Mouse (Mus musculus) T-helper 17 cell (primary cell): ENCODE data around the gene Mrps17.

Source experiments
- in situ Hi-C, 2 experiments: fragments of 300-600 bp; cut with MboI, MseI; formaldehyde crosslinking; loops; 1 replicate in 1 of 2; 2 replicates in 1 of 2; pipeline ENCODE4 v1.15.1; 2025; ENCODE audit warnings: high pct_unique_total_duplicates in 2 of 2

Gene Mrps17

DNA sequence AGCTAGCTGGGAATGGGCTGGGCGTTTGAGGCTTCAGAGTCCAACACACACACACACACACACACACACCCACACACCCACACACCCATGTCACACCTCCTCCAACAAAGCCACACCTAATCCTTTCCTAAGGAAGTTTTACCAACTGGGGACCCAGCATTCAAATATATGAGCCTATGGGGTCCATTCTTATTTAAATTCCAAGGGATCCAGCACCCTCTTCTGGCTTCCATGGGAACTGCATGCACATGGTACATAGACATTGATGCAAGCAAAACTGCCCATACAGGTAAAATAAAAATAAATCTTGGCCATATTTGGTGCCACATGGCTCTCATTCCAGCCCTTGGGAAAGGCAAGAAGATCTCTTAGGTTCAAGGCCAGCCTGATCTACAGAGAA is 25.7 kb downstream of the Mrps17 start:
- in situ Hi-C loops, result loop anchor here in 1 of 2 experiments (5.0 kb wide), 1 partner anchor 124 kb away; no protein-coding TSS in a partner anchor

DNA sequence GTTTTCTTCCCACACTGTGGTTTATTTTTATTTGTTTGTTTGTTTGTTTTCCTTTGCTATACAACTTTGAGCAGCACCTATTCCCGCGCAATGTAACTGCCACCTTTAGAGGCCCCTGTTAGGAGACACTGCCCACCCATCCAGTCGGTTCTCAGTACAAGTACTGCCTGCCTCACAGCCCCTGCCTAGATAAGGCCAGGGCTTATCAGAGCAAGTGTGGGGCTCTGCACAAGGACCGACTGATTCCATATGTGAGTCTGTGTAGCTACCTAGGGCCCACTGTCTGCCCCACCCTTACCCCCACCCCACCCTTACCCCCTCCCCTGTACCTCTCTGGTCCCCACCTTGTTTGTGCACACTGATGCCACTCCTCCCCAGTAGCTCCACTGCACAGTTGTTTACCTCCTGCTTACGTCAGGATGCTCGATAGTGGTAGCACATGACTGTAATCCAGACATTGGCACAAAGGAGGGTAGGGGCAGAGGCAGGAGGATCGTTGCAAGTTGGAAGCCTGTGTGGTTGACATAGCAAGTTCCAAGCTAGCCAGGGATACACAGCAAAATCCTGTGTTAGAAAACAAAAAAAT is 27.7 kb downstream of the Mrps17 start:
- in situ Hi-C loops, result loop anchor here in 1 of 2 experiments (5.0 kb wide), 1 partner anchor 126 kb away; no protein-coding TSS in a partner anchor

DNA sequence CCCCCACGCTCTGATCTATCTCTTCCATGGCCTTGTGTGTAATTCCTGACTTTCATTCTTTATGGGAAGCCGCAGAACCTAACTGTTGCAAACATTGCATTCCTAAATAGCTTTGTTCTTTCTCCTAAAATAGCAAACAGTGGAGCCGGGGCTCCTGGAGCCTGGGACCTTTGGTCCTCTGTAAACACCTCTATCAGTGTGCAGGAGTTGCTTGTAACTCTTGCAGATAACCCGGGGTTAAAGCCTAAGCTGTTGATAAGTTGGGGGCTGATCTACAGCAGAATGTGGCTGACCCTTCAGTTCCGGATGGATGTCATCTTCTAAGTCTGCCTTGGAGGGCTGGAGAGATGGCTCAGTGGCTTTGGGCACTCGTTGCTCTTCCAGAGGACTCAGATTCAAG is 28.8 kb downstream of the Mrps17 start:
- in situ Hi-C loops, result loop anchor here in 1 of 2 experiments (5.0 kb wide), 1 partner anchor 127 kb away; no protein-coding TSS in a partner anchor

- in situ Hi-C loops, result no loop called here
Measured at GRCm38 (mm10) chr5:129756886-129757285, 41.6 kb downstream of the Mrps17 start.

DNA sequence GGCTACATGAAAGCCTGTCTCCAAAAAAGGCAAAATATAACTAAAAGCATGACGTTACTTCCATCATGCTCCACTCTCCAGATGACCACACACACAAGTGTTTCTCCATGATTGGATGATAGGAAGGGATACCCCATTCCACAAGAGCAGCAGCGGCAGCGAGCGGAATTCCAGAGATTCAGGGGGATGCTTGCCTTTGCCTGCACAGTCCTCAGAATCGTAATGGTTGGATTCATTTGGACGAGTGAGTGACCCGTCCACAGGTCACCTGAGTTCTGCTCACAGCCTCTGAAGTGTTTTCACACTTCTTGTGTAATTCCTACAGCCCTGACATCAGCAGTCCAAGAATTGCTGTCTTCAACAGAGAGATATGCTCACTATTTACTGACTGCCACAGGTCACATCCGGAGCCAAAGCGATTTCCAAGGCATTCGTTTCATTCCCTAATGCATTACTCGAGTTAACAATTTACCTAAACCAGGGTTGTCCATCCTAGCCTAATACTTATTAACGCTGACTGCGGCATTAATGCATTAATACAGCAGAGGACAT is 44.7 kb downstream of the Mrps17 start:
- in situ Hi-C loops, result no loop called here

- in situ Hi-C loops, result no loop called here
Measured at GRCm38 (mm10) chr5:129761865-129762540, 46.7 kb downstream of the Mrps17 start.

GRCm38 (mm10) chr5:129770443-129771355 is 55.4 kb downstream of the Mrps17 start:
- in situ Hi-C loops, result loop anchor here in 1 of 2 experiments (5.0 kb wide), 1 partner anchor 457 kb away; no protein-coding TSS in a partner anchor
